Mouse (Mus musculus) retina, postnatal 7 days (tissue): ENCODE data around the gene Hnrnph1.

Experiments used
- DNase-seq: peaks from one replicate; pipeline ENCODE4 v3.0.0-alpha.2; 2012; ENCODE audit warnings: low read depth, low spot score

Gene Hnrnph1

GRCm38 (mm10) chr11:50403367-50404014 is 26.7 kb downstream of the Hnrnph1 start:
- no peak for DNase-seq

- no peak for DNase-seq
Observed at GRCm38 (mm10) chr11:50407235-50407634, 30.4 kb downstream of the Hnrnph1 start.

- DNase-seq, result no peak
Observed at GRCm38 (mm10) chr11:50415563-50416241, 38.9 kb downstream of the Hnrnph1 start.

- DNase-seq, result no peak
Observed at GRCm38 (mm10) chr11:50417856-50418255, 41.1 kb downstream of the Hnrnph1 start.

GRCm38 (mm10) chr11:50421461-50421860 is 44.7 kb downstream of the Hnrnph1 start:
- no peak for DNase-seq

GRCm38 (mm10) chr11:50421934-50422780 is 45.4 kb downstream of the Hnrnph1 start:
- peak; percentile 78 for DNase-seq

GRCm38 (mm10) chr11:50426056-50426455 is 49.3 kb downstream of the Hnrnph1 start:
- DNase-seq, result no peak

GRCm38 (mm10) chr11:50430277-50431133 is 53.7 kb downstream of the Hnrnph1 start, which contains the start of gene Rufy1:
TSS of gene Rufy1 (minus strand) at chr11:50431125.
- peak; percentile 73 for DNase-seq

GRCm38 (mm10) chr11:50431134-50432068 is 54.6 kb downstream of the Hnrnph1 start:
- no peak for DNase-seq

GRCm38 (mm10) chr11:50432069-50432440 is 55.3 kb downstream of the Hnrnph1 start:
- DNase-seq, result no peak

- no peak for DNase-seq
Observed at GRCm38 (mm10) chr11:50432896-50433295, 56.1 kb downstream of the Hnrnph1 start.
